Mouse (Mus musculus) megakaryocyte-erythroid progenitor cell, adult 5-6 weeks (primary cell): Measurements from ENCODE around the gene Cipc. TPM values are rescaled to one million over a fixed set of nuclear protein-coding genes. Genes with fewer than 3 reads are reported as not detected.

ENCODE experiments used
- ATAC-seq: replicated peaks from 2 replicates; pipeline ENCODE4 v1.8.0; 2016; ENCODE audit warnings: mild to moderate bottlenecking, inconsistent platforms; ENCODE audit not compliant: severe bottlenecking, poor library complexity, low FRiP score, low TSS enrichment
- total RNA-seq, 2 experiments: library from RNA; stranded (forward) in 1 of 2; stranded (reverse) in 1 of 2; fragments of 200-1000, 215-1000 nt in 1 of 2; fragments of >200 nt in 1 of 2; fragmentation: Nextera tagmentation in 1 of 2; gene quantifications; 2 replicates each; pipeline ENCODE4 v1.2.3; 2014 to 2017

Gene Cipc
- total RNA-seq, 2 experiments from 2014 or later, result 23.0 to 35.6 TPM

GRCm38 (mm10) chr12:86955894-86956293 lies 9.1 kb downstream of the Cipc start:
- ATAC-seq, result no peak

GRCm38 (mm10) chr12:86958558-86958957 lies 11.7 kb downstream of the Cipc start:
- ATAC-seq, result no peak

- ATAC-seq, result no peak
These were observed 12.8 kb downstream of the Cipc start for GRCm38 (mm10) chr12:86959661-86960060.

GRCm38 (mm10) chr12:86960138-86960537 lies 13.3 kb downstream of the Cipc start:
- ATAC-seq, result no peak

- no peak for ATAC-seq
These were observed 14.0 kb downstream of the Cipc start for GRCm38 (mm10) chr12:86960791-86961335.

GRCm38 (mm10) chr12:86961589-86962344 lies 14.9 kb downstream of the Cipc start:
- no peak for ATAC-seq

- no peak for ATAC-seq
These were observed 17.6 kb downstream of the Cipc start for GRCm38 (mm10) chr12:86964278-86965057.

GRCm38 (mm10) chr12:86965237-86965799 lies 18.5 kb downstream of the Cipc start:
- ATAC-seq, result no peak

- ATAC-seq, result peak; percentile 41; the same call in 1 of the 2 replicates
These were observed 21.8 kb downstream of the Cipc start for GRCm38 (mm10) chr12:86968468-86969219.

GRCm38 (mm10) chr12:86969220-86969601 lies 22.4 kb downstream of the Cipc start:
- ATAC-seq, result no peak

- ATAC-seq, result no peak
These were observed 24.2 kb downstream of the Cipc start for GRCm38 (mm10) chr12:86971089-86971488.

GRCm38 (mm10) chr12:86973216-86973615 lies 26.4 kb downstream of the Cipc start:
- 0 out of 2 replicates have a peak, but pooled peaks have one; percentile 19 for ATAC-seq

GRCm38 (mm10) chr12:86973706-86974105 lies 26.9 kb downstream of the Cipc start:
- no peak for ATAC-seq

- ATAC-seq, result peak; percentile 64
These were observed 27.8 kb downstream of the Cipc start for GRCm38 (mm10) chr12:86974387-86975288.

GRCm38 (mm10) chr12:86975761-86976160 lies 28.9 kb downstream of the Cipc start:
- ATAC-seq, result no peak

- no peak for ATAC-seq
These were observed 29.8 kb downstream of the Cipc start for GRCm38 (mm10) chr12:86976511-86977168.

GRCm38 (mm10) chr12:86977833-86978232 lies 31.0 kb downstream of the Cipc start:
- ATAC-seq, result no peak

GRCm38 (mm10) chr12:86981180-86981579 lies 34.3 kb downstream of the Cipc start:
- 0 out of 2 replicates have a peak, but pooled peaks have one; percentile 38 for ATAC-seq
